Mouse (Mus musculus): Measurements from ENCODE around the gene Olfr1511. TPM values are rescaled to one million over a fixed set of nuclear protein-coding genes. Genes with fewer than 3 reads are reported as not detected.
"Not testable (repeated sequence)": the region's sequence is repeated elsewhere in the genome, so short reads cannot be mapped to it uniquely, and the experiment has no call there.

Gene Olfr1511
- not detected in 2 replicates for polyA plus RNA-seq (2015; fragmentation: Nextera tagmentation; extraction: Ambion mirVana)

GRCm38 (mm10) chr14:52397279-52397678 is at the start of gene Olfr1511:
Gene Olfr1511 (minus strand): TSS chr14:52397379.
- no peak for ATAC-seq (ENCODE audit: insufficient number of reproducible peaks, insufficient read depth, low FRiP score, low TSS enrichment, low read depth)
- Histone ChIP-seq H3K27me3 (no peaks in the 10 kb centered on the region), H3K36me3 (no peaks in the 10 kb centered on the region), H3K4me1 (no peaks in the 10 kb centered on the region), H3K4me2 (no peak within 1 kb of the TSS), H3K9ac (no peak within 1 kb of the TSS), H3K9me3 (no peaks in the 10 kb centered on the region), H3K27ac (no peak within 1 kb of the TSS), H3K4me3 (no peak within 1 kb of the TSS)
- WGBS = 75% methylated on average over 4 of the region's 4 CpGs

GRCm38 (mm10) chr14:52442690-52443089 is 45.5 kb upstream of the Olfr1511 start, which contains the start of gene Olfr1509:
Gene Olfr1509 (plus strand): TSS chr14:52442990.
- Histone ChIP-seq H3K27me3 (no peaks in the 10 kb centered on the region), H3K4me1 (no peaks in the 10 kb centered on the region), H3K27ac (no peak within 1 kb of the TSS), H3K4me3 (no peak within 1 kb of the TSS), H3K9me3 (no peaks in the 10 kb centered on the region), H3K4me2 (no peak within 1 kb of the TSS), H3K9ac (no peak within 1 kb of the TSS), H3K36me3 (no peaks in the 10 kb centered on the region)
- ATAC-seq (ENCODE audit: insufficient number of reproducible peaks, insufficient read depth, low FRiP score, low TSS enrichment, low read depth) = no peak

- Histone ChIP-seq H3K4me3 (no peak overlapping the region), H3K27ac (no peak overlapping the region), H3K9me3 (no peaks in the 10 kb centered on the region), H3K27me3 (no peaks in the 10 kb centered on the region), H3K36me3 (no peaks in the 10 kb centered on the region), H3K9ac (no peak overlapping the region), H3K4me1 (no peaks in the 10 kb centered on the region), H3K4me2 (no peak overlapping the region)
- 92% methylated on average over 1 of the region's 1 CpGs for WGBS
- ATAC-seq (ENCODE audit: insufficient number of reproducible peaks, insufficient read depth, low FRiP score, low TSS enrichment, low read depth) = no peak
Observed at GRCm38 (mm10) chr14:52427686-52428085, 30.5 kb upstream of the Olfr1511 start.

DNA sequence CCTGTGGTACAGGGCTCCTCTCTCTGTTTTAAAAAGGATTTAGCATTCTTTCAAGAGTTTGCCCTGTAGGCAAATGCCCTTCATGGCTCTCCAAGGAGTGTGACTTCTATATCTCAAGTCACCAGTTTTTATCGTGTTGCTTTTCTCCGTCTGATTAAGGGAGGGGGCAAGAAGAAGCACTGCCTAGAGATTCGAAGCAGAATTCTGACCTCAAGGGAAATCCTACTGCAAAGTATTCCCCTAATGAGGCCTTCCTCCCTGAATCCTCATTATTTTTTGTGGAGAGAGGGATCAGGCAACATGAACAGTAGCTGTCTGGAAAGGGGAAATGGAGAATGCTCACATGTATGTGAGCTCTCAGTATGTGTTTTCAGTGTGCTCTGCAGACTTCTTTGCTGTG is 17.1 kb upstream of the Olfr1511 start, which contains the start of gene Olfr1510:
Gene Olfr1510, minus strand, starts transcription at position 101 of the 400 bp plus-strand sequence.
- Histone ChIP-seq H3K4me2 (no peak within 1 kb of the TSS), H3K9me3 (no peaks in the 10 kb centered on the region), H3K27ac (no peak within 1 kb of the TSS), H3K4me3 (no peak within 1 kb of the TSS), H3K9ac (no peak within 1 kb of the TSS), H3K36me3 (no peaks in the 10 kb centered on the region), H3K27me3 (no peaks in the 10 kb centered on the region), H3K4me1 (no peaks in the 10 kb centered on the region)
- no peak for ATAC-seq (ENCODE audit: insufficient number of reproducible peaks, insufficient read depth, low FRiP score, low TSS enrichment, low read depth)
- 84% methylated on average over 3 of the region's 3 CpGs for WGBS

DNA sequence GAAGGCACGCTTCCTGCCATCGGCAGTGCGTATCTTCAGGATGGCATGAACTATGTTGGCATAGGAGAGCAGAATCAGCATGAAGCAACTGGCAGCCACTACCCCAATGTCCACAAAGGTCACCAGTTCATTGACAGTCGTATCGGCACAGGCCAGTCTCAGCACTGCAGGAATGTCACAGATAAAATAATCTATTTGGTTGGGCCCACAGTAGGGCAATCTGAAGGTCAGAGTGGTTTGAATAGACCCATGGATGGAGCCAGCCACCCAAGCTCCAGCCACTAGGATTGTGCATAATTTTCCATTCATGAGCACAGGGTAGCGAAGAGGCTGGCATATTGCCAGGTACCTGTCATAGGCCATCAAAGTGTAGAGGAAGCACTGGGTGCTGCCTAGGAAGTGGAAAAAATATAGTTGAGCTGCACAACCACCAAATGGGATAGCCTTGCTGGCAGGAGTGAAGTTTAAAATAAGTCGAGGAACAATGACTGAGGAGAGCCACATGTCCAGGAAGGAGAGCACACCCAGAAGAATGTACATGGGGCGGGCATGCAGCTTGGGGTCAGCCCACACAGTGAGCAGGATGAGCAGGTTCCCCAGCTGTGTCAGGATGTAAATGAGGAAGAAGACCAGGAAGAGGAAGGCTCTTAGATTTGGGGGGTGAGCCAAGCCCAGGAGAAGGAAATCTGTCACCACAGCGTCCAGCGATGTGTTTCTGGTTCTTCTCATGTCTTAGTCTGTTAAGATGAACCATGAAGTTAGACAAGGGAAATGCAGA is 13.2 kb upstream of the Olfr1511 start:
- not testable (repeated sequence) for H3K4me1 ChIP-seq, H3K9ac ChIP-seq, H3K4me2 ChIP-seq, H3K4me3 ChIP-seq, H3K27ac ChIP-seq, H3K36me3 ChIP-seq, H3K9me3 ChIP-seq, H3K27me3 ChIP-seq
- WGBS = 79% methylated on average over 8 of the region's 10 CpGs
- 0 out of 2 replicates have a peak, but pooled peaks have one; percentile 26 for ATAC-seq (ENCODE audit: insufficient number of reproducible peaks, insufficient read depth, low FRiP score, low TSS enrichment, low read depth)

DNA sequence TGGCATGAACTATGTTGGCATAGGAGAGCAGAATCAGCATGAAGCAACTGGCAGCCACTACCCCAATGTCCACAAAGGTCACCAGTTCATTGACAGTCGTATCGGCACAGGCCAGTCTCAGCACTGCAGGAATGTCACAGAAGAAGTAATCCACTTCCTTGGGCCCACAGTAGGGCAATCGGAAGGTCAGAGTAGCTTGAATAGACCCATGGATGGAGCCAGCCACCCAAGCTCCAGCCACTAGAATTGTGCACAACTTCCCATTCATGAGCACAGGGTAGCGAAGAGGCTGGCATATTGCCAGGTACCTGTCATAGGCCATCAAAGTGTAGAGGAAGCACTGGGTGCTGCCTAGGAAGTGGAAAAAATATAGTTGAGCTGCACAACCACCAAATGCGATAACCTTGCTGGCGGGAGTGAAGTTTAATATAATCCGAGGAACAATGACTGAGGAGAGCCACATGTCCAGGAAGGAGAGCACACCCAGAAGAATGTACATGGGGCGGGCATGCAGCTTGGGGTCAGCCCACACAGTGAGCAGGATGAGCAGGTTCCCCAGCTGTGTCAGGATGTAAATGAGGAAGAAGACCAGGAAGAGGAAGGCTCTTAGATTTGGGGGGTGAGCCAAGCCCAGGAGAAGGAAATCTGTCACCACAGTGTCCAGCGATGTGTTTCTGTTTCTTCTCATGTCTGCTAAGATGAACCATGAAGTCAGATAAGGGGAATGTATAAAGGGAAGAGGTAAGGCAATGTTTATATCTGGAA is 6.9 kb downstream of the Olfr1511 start:
- not testable (repeated sequence) for H3K4me1 ChIP-seq, H3K36me3 ChIP-seq, H3K4me3 ChIP-seq, H3K27me3 ChIP-seq, H3K9ac ChIP-seq, H3K4me2 ChIP-seq, H3K27ac ChIP-seq, H3K9me3 ChIP-seq
- 85% methylated on average over 9 of the region's 9 CpGs for WGBS
- 0 out of 2 replicates have a peak, but pooled peaks have one; percentile 10 for ATAC-seq (ENCODE audit: insufficient number of reproducible peaks, insufficient read depth, low FRiP score, low TSS enrichment, low read depth)

DNA sequence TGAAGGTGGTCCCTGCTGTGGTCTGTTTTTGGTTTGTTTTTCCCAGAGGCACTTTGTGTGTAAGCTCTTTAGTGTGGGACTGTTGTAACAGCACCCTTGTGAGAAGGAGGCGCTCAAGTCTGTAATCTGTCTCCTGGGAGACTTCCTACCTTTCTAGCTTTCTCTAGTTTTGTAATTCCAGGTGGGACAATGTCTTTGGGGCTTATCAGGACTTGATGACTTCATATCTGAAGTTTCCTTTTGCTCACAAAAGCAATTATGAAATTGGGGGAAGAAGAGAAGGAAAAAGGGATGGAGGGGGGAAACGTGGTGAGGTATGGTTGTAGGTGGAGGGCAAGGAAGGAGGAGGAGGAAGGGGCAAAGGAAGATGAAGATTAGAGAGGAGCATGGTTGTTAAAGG is 18.1 kb downstream of the Olfr1511 start, which contains the start of gene Olfr1512:
Gene Olfr1512, minus strand, starts transcription at position 101 of the 400 bp plus-strand sequence.
- H3K27ac ChIP-seq = no peak within 1 kb of the TSS
- no peaks in the 10 kb centered on the region for H3K36me3 ChIP-seq
- WGBS = 71% methylated on average over 2 of the region's 2 CpGs
- no peaks in the 10 kb centered on the region for H3K9me3 ChIP-seq
- H3K4me2 ChIP-seq = no peak within 1 kb of the TSS
- ATAC-seq (ENCODE audit: insufficient number of reproducible peaks, insufficient read depth, low FRiP score, low TSS enrichment, low read depth) = no peak
- no peak within 1 kb of the TSS for H3K4me3 ChIP-seq
- H3K4me1 ChIP-seq = no peaks in the 10 kb centered on the region
- H3K9ac ChIP-seq = no peak within 1 kb of the TSS
- no peaks in the 10 kb centered on the region for H3K27me3 ChIP-seq

- ATAC-seq (ENCODE audit: insufficient number of reproducible peaks, insufficient read depth, low FRiP score, low TSS enrichment, low read depth) = no peak
- no peak overlapping the region for H3K4me3 ChIP-seq
- H3K27me3 ChIP-seq = no peaks in the 10 kb centered on the region
- no peak overlapping the region for H3K4me2 ChIP-seq
- H3K27ac ChIP-seq = no peak overlapping the region
- H3K36me3 ChIP-seq = no peaks in the 10 kb centered on the region
- WGBS = 88% methylated on average over 3 of the region's 3 CpGs
- H3K9me3 ChIP-seq = no peaks in the 10 kb centered on the region
- H3K4me1 ChIP-seq = no peaks in the 10 kb centered on the region
- no peak overlapping the region for H3K9ac ChIP-seq
Observed at GRCm38 (mm10) chr14:52368741-52369140, 28.4 kb downstream of the Olfr1511 start.

DNA sequence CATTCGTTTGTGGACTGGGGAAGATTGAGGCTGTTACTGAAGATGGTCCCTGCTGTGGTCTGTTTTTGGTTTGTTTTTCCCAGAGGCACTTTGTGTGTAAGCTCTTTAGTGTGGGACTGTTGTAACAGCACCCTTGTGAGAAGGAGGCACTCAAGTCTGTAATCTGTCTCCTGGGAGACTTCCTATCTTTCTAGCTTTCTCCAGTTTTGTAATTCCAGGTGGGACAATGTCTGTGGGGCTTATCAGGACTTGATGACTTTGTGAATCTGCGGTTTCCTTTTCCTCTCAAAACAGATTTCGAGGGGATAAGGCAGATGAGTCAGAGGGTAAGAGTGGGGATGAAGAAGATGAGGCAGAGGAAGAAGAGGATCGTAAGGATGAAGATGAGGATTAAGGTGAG is 40.9 kb downstream of the Olfr1511 start, which contains the start of gene Olfr1513:
Gene Olfr1513, minus strand, starts transcription at position 101 of the 400 bp plus-strand sequence.
- WGBS = 75% methylated on average over 4 of the region's 4 CpGs
- Histone ChIP-seq H3K27ac (no peak within 1 kb of the TSS), H3K9me3 (no peaks in the 10 kb centered on the region), H3K4me2 (no peak within 1 kb of the TSS), H3K4me3 (no peak within 1 kb of the TSS), H3K27me3 (no peaks in the 10 kb centered on the region), H3K36me3 (no peaks in the 10 kb centered on the region), H3K4me1 (no peaks in the 10 kb centered on the region), H3K9ac (no peak within 1 kb of the TSS)
- no peak for ATAC-seq (ENCODE audit: insufficient number of reproducible peaks, insufficient read depth, low FRiP score, low TSS enrichment, low read depth)

Measured in embryonic facial prominence, embryonic 13.5 days (tissue).